Comparison of ENCODE assay signal across 12 mouse cellular contexts in the genomic region with DNA sequence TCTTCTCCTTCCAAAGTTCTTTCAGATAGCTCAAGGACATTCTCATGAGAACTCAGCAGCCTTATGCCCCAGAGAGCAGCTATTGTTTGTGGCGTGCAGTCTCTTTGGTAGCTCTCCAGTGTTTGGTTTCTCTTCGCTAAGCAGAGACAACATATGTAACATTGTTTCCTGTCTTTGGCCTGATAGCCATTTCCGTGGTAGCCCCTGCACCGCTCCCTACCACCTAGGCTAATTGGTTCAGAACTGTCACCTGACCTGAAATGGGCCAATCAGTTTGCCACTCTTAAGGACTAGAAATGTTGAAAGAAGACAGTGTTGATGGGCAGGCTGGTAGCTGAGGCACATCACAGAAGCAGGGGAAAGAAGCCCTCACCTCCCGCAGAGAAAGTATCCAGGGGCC. TPM values are rescaled to one million over a fixed set of nuclear protein-coding genes. Genes with fewer than 3 reads are reported as not detected.
DNase-seq lines count a peak whose midpoint lies in the region; ATAC-seq lines count a peak whose summit lies in the region.
"Had no signal": no experiment of that assay in that cellular context is flagged by ENCODE, and none has a peak within 500 bp of the region (broad histone marks: within the 10 kb centered on the region; RNA-seq: fewer than 3 reads in every experiment).

No protein-coding gene starts in this region.

- no peaks in the 10 kb centered on the region for H3K4me1 ChIP-seq in heart, embryonic 14.5 days (ENCODE audit: control insufficient read depth in 2 of 2, insufficient read depth in 2 of 2, low read length in 2 of 2)
- H3K4me1 ChIP-seq in lung, embryonic 15.5 days, result peaks cover 2% of the 10 kb centered on the region; the same call in 1 of the 2 replicates
- H3K4me1 ChIP-seq in hindbrain, embryonic 13.5 days (replicated peaks), result peaks cover 6% of the 10 kb centered on the region

- no peak overlapping the region for H3K9ac ChIP-seq in heart, embryonic 14.5 days (ENCODE audit: low read length)
- H3K9ac ChIP-seq in lung, embryonic 15.5 days, result no peak overlapping the region
- H3K9ac ChIP-seq in hindbrain, embryonic 13.5 days, result no peak overlapping the region
- H3K9ac ChIP-seq: forebrain, embryonic 13.5 days; kidney, embryonic 15.5 days; midbrain, embryonic 12.5 days had no signal

- no peak overlapping the region for H3K4me3 ChIP-seq in heart, embryonic 14.5 days (ENCODE audit: control insufficient read depth in 1 of 2, insufficient read depth in 1 of 2, low read depth in 1 of 2, low read length in 2 of 2)
- no peak overlapping the region for H3K4me3 ChIP-seq in lung, embryonic 15.5 days
- H3K4me3 ChIP-seq in hindbrain, embryonic 13.5 days, result no peak overlapping the region
- H3K4me3 ChIP-seq: forebrain, embryonic 13.5 days; kidney, embryonic 15.5 days; midbrain, embryonic 12.5 days had no signal

- peak overlapping the region; percentile 3; the same call in 1 of the 2 replicates for H3K4me2 ChIP-seq in heart, embryonic 14.5 days (ENCODE audit: low read length)
- H3K4me2 ChIP-seq in lung, embryonic 15.5 days, result 0 out of 2 replicates have a peak overlapping the region, but pooled peaks have one; percentile 23
- H3K4me2 ChIP-seq in hindbrain, embryonic 13.5 days, result no peak overlapping the region
- H3K4me2 ChIP-seq: forebrain, embryonic 13.5 days; midbrain, embryonic 12.5 days had no signal

- peak; percentile 4 to 38 for DNase-seq in heart, adult 9 months (ENCODE audit: low spot score in 2 of 2)
- no peak for DNase-seq in heart, postnatal 25 days (ENCODE audit: low spot score)
- peak; percentile 12 for DNase-seq in splenic B cell, adult 2 months (ENCODE audit: low read depth, low spot score)
- DNase-seq in thymus, postnatal 10 days (ENCODE audit: low spot score in 2 of 2), result no peak
- no peak for DNase-seq in kidney, adult 8-10 months
- DNase-seq: embryo, embryonic 11 days had no signal

- intact Hi-C loops in heart, postnatal 25 days (cut with DNase I), result no loop called here

- no peaks in the 10 kb centered on the region for H3K36me3 ChIP-seq in heart, embryonic 14.5 days (ENCODE audit: control insufficient read depth, insufficient read depth, low read length)
- no peaks in the 10 kb centered on the region for H3K36me3 ChIP-seq in lung, embryonic 15.5 days
- H3K36me3 ChIP-seq in splenic B cell, adult 2 months (ENCODE audit: control insufficient read depth, insufficient read depth, low read length, poor library complexity, severe bottlenecking), result no peaks in the 10 kb centered on the region
- no peaks in the 10 kb centered on the region for H3K36me3 ChIP-seq in hindbrain, embryonic 13.5 days
- H3K36me3 ChIP-seq: kidney, embryonic 15.5 days; midbrain, embryonic 12.5 days had no signal

- no peak for ATAC-seq in heart, embryonic 14.5 days (ENCODE audit: insufficient number of reproducible peaks, insufficient read depth, low FRiP score, low read depth)
- 0 out of 2 replicates have a peak, but pooled peaks have one; percentile 42 for ATAC-seq in lung, embryonic 15.5 days (ENCODE audit: borderline replicate concordance, extremely low read depth, low FRiP score, low TSS enrichment)
- ATAC-seq in hindbrain, embryonic 13.5 days (ENCODE audit: low FRiP score), result no peak
- ATAC-seq: forebrain, embryonic 13.5 days had no signal

- H3K27ac ChIP-seq in heart, embryonic 14.5 days (replicated peaks in 1 of 2; ENCODE audit: control insufficient read depth in 1 of 2, insufficient read depth in 1 of 2, low read depth in 2 of 2, low read length in 2 of 2), result no peak overlapping the region
- no peak overlapping the region for H3K27ac ChIP-seq in lung, embryonic 15.5 days
- H3K27ac ChIP-seq in hindbrain, embryonic 13.5 days, result no peak overlapping the region
- H3K27ac ChIP-seq: forebrain, embryonic 13.5 days; kidney, embryonic 15.5 days; midbrain, embryonic 12.5 days had no signal

- no peaks in the 10 kb centered on the region for H3K9me3 ChIP-seq in heart, embryonic 14.5 days (ENCODE audit: control insufficient read depth, low read length)
- H3K9me3 ChIP-seq in lung, embryonic 15.5 days, result no peaks in the 10 kb centered on the region
- no peaks in the 10 kb centered on the region for H3K9me3 ChIP-seq in hindbrain, embryonic 13.5 days
- H3K9me3 ChIP-seq: forebrain, embryonic 13.5 days; kidney, embryonic 15.5 days; midbrain, embryonic 12.5 days had no signal

- 57% methylated on average over 5 of the region's 5 CpGs for WGBS in heart, embryonic 14.5 days
- WGBS in lung, embryonic 15.5 days, result 66% methylated on average over 5 of the region's 5 CpGs
- WGBS in hindbrain, embryonic 13.5 days, result 74% methylated on average over 5 of the region's 5 CpGs

- H3K27me3 ChIP-seq in heart, embryonic 14.5 days (ENCODE audit: control insufficient read depth, insufficient read depth, low read length), result no peaks in the 10 kb centered on the region
- H3K27me3 ChIP-seq in lung, embryonic 15.5 days, result no peaks in the 10 kb centered on the region
- H3K27me3 ChIP-seq in splenic B cell, adult 2 months (ENCODE audit: control insufficient read depth, insufficient read depth, low read length, poor library complexity, severe bottlenecking), result no peaks in the 10 kb centered on the region
- no peaks in the 10 kb centered on the region for H3K27me3 ChIP-seq in hindbrain, embryonic 13.5 days
- H3K27me3 ChIP-seq: forebrain, embryonic 13.5 days; kidney, embryonic 15.5 days; midbrain, embryonic 12.5 days had no signal

RNA-seq across cellular contexts. Expression of a gene that starts 54.1 kb away (rescaled TPM):
- 10 to 100 TPM; 42.2 to 42.3 TPM for total RNA-seq in heart, postnatal 25 days (2021)
- 40.5 and 43.9 TPM in 2 replicates for polyA plus RNA-seq in heart, embryonic 14.5 days (2014; fragmentation: Nextera tagmentation; extraction: Ambion mirVana)
- 45.5 and 47.7 TPM in 2 replicates for polyA plus RNA-seq in lung, embryonic 15.5 days (2015; fragmentation: Nextera tagmentation; extraction: Ambion mirVana)
- polyA plus RNA-seq in hindbrain, embryonic 13.5 days (2015; fragmentation: Nextera tagmentation; extraction: Ambion mirVana), result 27.6 and 29.1 TPM in 2 replicates

Comparison
In these comparisons a context has a peak if more than half of its experiments do, and no peak if none do; other contexts are left out.
1. DNase-seq: peak in heart, adult 9 months (2 of 2) and splenic B cell, adult 2 months (single experiment); none in heart, postnatal 25 days (single experiment), thymus, postnatal 10 days (0 of 2) and kidney, adult 8-10 months (0 of 2).